Mouse (Mus musculus): ENCODE results near the gene Tmed6.

DNA sequence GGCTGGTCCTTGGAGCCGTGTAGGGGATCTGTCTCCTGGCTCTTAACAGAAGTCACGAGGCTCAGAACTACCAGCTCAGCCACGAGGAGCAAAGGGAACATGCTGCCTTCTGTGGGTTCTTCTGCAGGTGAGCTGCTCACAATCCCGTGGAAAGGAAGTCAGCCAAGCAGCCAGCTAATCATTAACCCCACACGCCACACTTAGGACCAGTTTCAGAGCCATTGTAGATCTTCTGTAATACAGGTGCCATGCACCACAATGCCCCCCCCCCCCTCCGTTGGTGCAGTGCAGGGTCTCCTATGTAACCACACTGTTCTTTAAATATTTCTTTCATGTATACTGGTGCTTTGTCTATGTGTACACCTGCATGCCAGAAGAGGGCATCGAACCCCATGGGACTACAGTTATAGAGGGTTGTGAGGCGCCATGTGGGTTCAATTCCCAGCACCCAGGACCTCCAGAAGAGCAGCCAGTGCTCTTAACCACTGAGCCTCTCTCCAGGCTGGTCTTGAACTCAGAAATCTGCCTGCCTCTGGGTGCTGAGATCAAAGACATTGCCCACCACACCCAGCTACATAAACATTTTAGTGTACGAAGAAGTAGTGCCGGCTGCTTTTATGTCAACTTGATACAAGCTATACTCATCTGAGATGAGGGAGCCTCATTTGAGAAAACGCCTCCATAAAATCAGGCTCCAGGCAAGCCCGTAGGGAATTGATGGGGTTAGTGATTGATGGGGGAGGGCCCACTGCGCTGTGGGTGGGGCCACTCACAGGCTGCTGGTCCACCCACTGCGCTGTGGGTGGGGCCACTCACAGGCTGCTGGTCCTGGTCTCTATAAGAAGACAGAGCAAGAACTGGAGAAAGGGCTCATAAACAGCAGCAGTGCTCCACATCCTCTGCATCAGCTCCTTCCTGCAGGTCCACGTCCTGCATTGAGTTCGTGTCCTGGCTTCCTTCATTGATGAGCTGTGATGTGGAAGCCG lies at the start of gene Tmed6:
- TF ChIP-seq TAL1 (IDR thresholded peaks at IDR 0.05; ENCODE audit: low read length) (no peak), GATA1 (IDR thresholded peaks at IDR 0.05; ENCODE audit: low read length) (no peak)
